Mouse (Mus musculus): ENCODE results near the gene Zfp831. TPM values are rescaled to one million over a fixed set of nuclear protein-coding genes. Genes with fewer than 3 reads are reported as not detected.

Gene Zfp831
- polyA plus RNA-seq, 1 experiment from 2014 or later = not detected

DNA sequence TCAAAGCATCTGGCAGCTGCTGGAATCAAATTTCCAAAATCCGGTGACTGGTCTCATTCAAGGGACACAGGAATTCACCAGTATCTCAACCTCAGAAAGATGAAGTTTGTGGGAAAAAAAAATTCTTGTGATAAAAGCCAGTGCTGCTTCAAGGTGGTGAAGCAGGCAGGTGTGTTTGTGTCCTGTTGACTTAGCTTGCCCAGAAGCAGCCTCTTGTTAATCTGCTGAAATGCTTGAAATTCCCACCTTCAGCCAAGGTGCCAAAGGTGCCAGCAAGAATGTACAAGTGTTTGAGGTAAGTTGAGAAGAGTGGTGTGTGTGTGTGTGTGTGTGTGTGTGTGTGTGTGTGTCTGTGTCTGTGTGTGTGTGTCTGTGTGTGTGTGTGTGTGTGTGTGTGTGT lies 110.9 kb downstream of the Zfp831 start:
- Histone ChIP-seq H3K4me3 (no peak overlapping the region), H3K4me1 (no peaks in the 10 kb centered on the region), H3K9me3 (no peaks in the 10 kb centered on the region), H3K27ac (no peak overlapping the region), H3K4me2 (replicated peaks) (no peak overlapping the region), H3K27me3 (replicated peaks) (no peaks in the 10 kb centered on the region), H3K9ac (no peak overlapping the region), H3K36me3 (no peaks in the 10 kb centered on the region)
- WGBS = 79% methylated on average over 1 of the region's 1 CpGs
- ATAC-seq (ENCODE audit: low FRiP score, low read depth) = no peak

- H3K9me3 ChIP-seq = no peaks in the 10 kb centered on the region
- H3K27me3 ChIP-seq (replicated peaks) = peaks cover 17% of the 10 kb centered on the region
- peaks cover 9% of the 10 kb centered on the region for H3K4me1 ChIP-seq
- ATAC-seq (ENCODE audit: low FRiP score, low read depth) = no peak
- H3K27ac ChIP-seq = no peak overlapping the region
- WGBS = 88% methylated on average over 4 of the region's 4 CpGs
- H3K4me3 ChIP-seq = no peak overlapping the region
- H3K4me2 ChIP-seq (replicated peaks) = no peak overlapping the region
- no peaks in the 10 kb centered on the region for H3K36me3 ChIP-seq
- no peak overlapping the region for H3K9ac ChIP-seq
Measured at GRCm38 (mm10) chr2:174759189-174759588, 115.9 kb downstream of the Zfp831 start.

Other genes starting within 250 kb of the Zfp831 start
- gene Nelfcd, start 227.7 kb upstream of the Zfp831 start, polyA plus RNA-seq (2016; fragmentation: Nextera tagmentation; extraction: Ambion mirVana) = 138 and 140 TPM in 2 replicates
- 91.0 and 92.6 TPM in 2 replicates for gene Ctsz, start 204.5 kb upstream of the Zfp831 start, polyA plus RNA-seq (2016; fragmentation: Nextera tagmentation; extraction: Ambion mirVana)
- 2.7 and 3.4 TPM in 2 replicates for gene Tubb1, start 192.8 kb upstream of the Zfp831 start, polyA plus RNA-seq (2016; fragmentation: Nextera tagmentation; extraction: Ambion mirVana)
- gene Atp5e, start 179.4 kb upstream of the Zfp831 start, polyA plus RNA-seq (2016; fragmentation: Nextera tagmentation; extraction: Ambion mirVana) = 772 and 808 TPM in 2 replicates
- 99.7 and 102 TPM in 2 replicates for gene Prelid3b, start 170.5 kb upstream of the Zfp831 start, polyA plus RNA-seq (2016; fragmentation: Nextera tagmentation; extraction: Ambion mirVana)
- gene Edn3, start 117.1 kb downstream of the Zfp831 start, polyA plus RNA-seq (2016; fragmentation: Nextera tagmentation; extraction: Ambion mirVana) = 7.2 and 8.0 TPM in 2 replicates

All from neural tube, embryonic 12.5 days (tissue).